ENCODE assay signal across 8 mouse cellular contexts in genomic region chr4:118445781-118446414, GRCm38 (mm10). TPM values are rescaled to one million over a fixed set of nuclear protein-coding genes. Genes with fewer than 3 reads are reported as not detected.
DNase-seq lines count a peak whose midpoint lies in the region; ATAC-seq and TF ChIP-seq lines count a peak whose summit lies in the region.

No protein-coding gene starts in this region.

- ATAC-seq in forebrain, embryonic 16.5 days: peak; percentile 59
- ATAC-seq in hindbrain, embryonic 12.5 days (ENCODE audit: low FRiP score): peak; percentile 78
- peak; percentile 69 for ATAC-seq in limb, embryonic 14.5 days (ENCODE audit: low FRiP score, low read depth)
- peak; percentile 69 for ATAC-seq in midbrain, postnatal 0 days (ENCODE audit: low FRiP score)
- ATAC-seq in megakaryocyte-erythroid progenitor cell, adult 5-6 weeks (replicated peaks; ENCODE audit: low FRiP score, low TSS enrichment, poor library complexity, severe bottlenecking): no peak

- peaks cover 14% of the 10 kb centered on the region for H3K4me1 ChIP-seq in forebrain, embryonic 16.5 days (replicated peaks; ENCODE audit: control insufficient read depth, insufficient read depth, low read length)
- H3K4me1 ChIP-seq in hindbrain, embryonic 12.5 days: peaks cover 17% of the 10 kb centered on the region
- H3K4me1 ChIP-seq in limb, embryonic 14.5 days (ENCODE audit: control insufficient read depth, insufficient read depth, low read length): peaks cover 8% of the 10 kb centered on the region
- 0 out of 2 replicates have a peak, but pooled peaks cover 4% of the 10 kb centered on the region for H3K4me1 ChIP-seq in midbrain, postnatal 0 days (ENCODE audit: insufficient read depth, low read length)

- peak; percentile 26 for DNase-seq in right cerebral cortex, postnatal 4 days
- DNase-seq in right cerebral cortex, postnatal 25 days: no peak
- no peak for DNase-seq in limb, embryonic 14.5 days (ENCODE audit: low spot score)
- DNase-seq in midbrain, postnatal 0 days (ENCODE audit: low spot score): peak; percentile 38
- no peak for DNase-seq in cerebellum, adult 18-20 months

- H3K4me3 ChIP-seq in forebrain, embryonic 16.5 days (replicated peaks; ENCODE audit: low read length): peak overlapping the region; percentile 41
- H3K4me3 ChIP-seq in hindbrain, embryonic 12.5 days: peak overlapping the region; percentile 37
- peak overlapping the region; percentile 34 for H3K4me3 ChIP-seq in limb, embryonic 14.5 days (replicated peaks; ENCODE audit: low read length)
- peak overlapping the region; percentile 35 for H3K4me3 ChIP-seq in midbrain, postnatal 0 days (ENCODE audit: low read depth, low read length)

- H3K27ac ChIP-seq in forebrain, embryonic 16.5 days (ENCODE audit: low read length): no peak overlapping the region
- no peak overlapping the region for H3K27ac ChIP-seq in hindbrain, embryonic 12.5 days
- no peak overlapping the region for H3K27ac ChIP-seq in limb, embryonic 14.5 days (replicated peaks; ENCODE audit: low read depth, low read length)
- no peak overlapping the region for H3K27ac ChIP-seq in midbrain, postnatal 0 days (ENCODE audit: low read depth, low read length)

- 19% methylated on average over 18 of the region's 18 CpGs for WGBS in forebrain, embryonic 16.5 days
- 22% methylated on average over 18 of the region's 18 CpGs for WGBS in hindbrain, embryonic 12.5 days
- WGBS in limb, embryonic 14.5 days: 28% methylated on average over 18 of the region's 18 CpGs
- 20% methylated on average over 18 of the region's 18 CpGs for WGBS in midbrain, postnatal 0 days

- H3K27me3 ChIP-seq in forebrain, embryonic 16.5 days (replicated peaks; ENCODE audit: control insufficient read depth, insufficient read depth, low read length): no peaks in the 10 kb centered on the region
- peaks cover 6% of the 10 kb centered on the region for H3K27me3 ChIP-seq in hindbrain, embryonic 12.5 days
- H3K27me3 ChIP-seq in limb, embryonic 14.5 days (ENCODE audit: control insufficient read depth, insufficient read depth, low read length): no peaks in the 10 kb centered on the region
- H3K27me3 ChIP-seq in midbrain, postnatal 0 days (ENCODE audit: insufficient read depth, low read length): no peaks in the 10 kb centered on the region

- peak overlapping the region; percentile 62 for H3K9ac ChIP-seq in forebrain, embryonic 16.5 days (replicated peaks; ENCODE audit: low read depth, low read length)
- peak overlapping the region; percentile 53; the same call in 1 of the 2 replicates for H3K9ac ChIP-seq in hindbrain, embryonic 12.5 days
- peak overlapping the region; percentile 57 for H3K9ac ChIP-seq in limb, embryonic 14.5 days (ENCODE audit: low read depth, low read length, severe bottlenecking)
- H3K9ac ChIP-seq in midbrain, postnatal 0 days (replicated peaks; ENCODE audit: low read length, poor library complexity, severe bottlenecking): peak overlapping the region; percentile 51

- peak overlapping the region; percentile 80 for H3K4me2 ChIP-seq in forebrain, embryonic 16.5 days (ENCODE audit: low read length)
- H3K4me2 ChIP-seq in hindbrain, embryonic 12.5 days (replicated peaks): peak overlapping the region; percentile 82
- peak overlapping the region; percentile 56 for H3K4me2 ChIP-seq in limb, embryonic 14.5 days (replicated peaks; ENCODE audit: low read depth, low read length, severe bottlenecking)
- peak overlapping the region; percentile 68 for H3K4me2 ChIP-seq in midbrain, postnatal 0 days (ENCODE audit: low read depth, low read length, poor library complexity, severe bottlenecking)

- H3K36me3 ChIP-seq in forebrain, embryonic 16.5 days (ENCODE audit: control insufficient read depth, insufficient read depth): no peaks in the 10 kb centered on the region
- H3K36me3 ChIP-seq in hindbrain, embryonic 12.5 days: no peaks in the 10 kb centered on the region
- no peaks in the 10 kb centered on the region for H3K36me3 ChIP-seq in limb, embryonic 14.5 days (ENCODE audit: control insufficient read depth, insufficient read depth, low read length)
- no peaks in the 10 kb centered on the region for H3K36me3 ChIP-seq in midbrain, postnatal 0 days (ENCODE audit: insufficient read depth, low read length)

- peak; percentile 48 for TF ChIP-seq CTCF in midbrain, postnatal 0 days (IDR thresholded peaks at IDR 0.05)

- TF ChIP-seq POLR2A in limb, embryonic 14.5 days (IDR thresholded peaks at IDR 0.05; ENCODE audit: borderline replicate concordance, extremely low read depth, insufficient read depth, insufficient read length): no peak

- H3K9me3 ChIP-seq in forebrain, embryonic 16.5 days (ENCODE audit: control insufficient read depth, low read length): no peaks in the 10 kb centered on the region
- H3K9me3 ChIP-seq in hindbrain, embryonic 12.5 days (replicated peaks): no peaks in the 10 kb centered on the region
- no peaks in the 10 kb centered on the region for H3K9me3 ChIP-seq in limb, embryonic 14.5 days (ENCODE audit: control insufficient read depth, low read length)
- H3K9me3 ChIP-seq in midbrain, postnatal 0 days (ENCODE audit: low read length): no peaks in the 10 kb centered on the region

RNA-seq across cellular contexts. Expression of gene Cdc20, which starts 8.7 kb away (rescaled TPM):
- polyA plus RNA-seq in forebrain, embryonic 16.5 days (2015; fragmentation: Nextera tagmentation; extraction: Ambion mirVana): 87.8 and 113 TPM in 2 replicates
- 151 and 168 TPM in 2 replicates for polyA plus RNA-seq in hindbrain, embryonic 12.5 days (2016; fragmentation: Nextera tagmentation; extraction: Ambion mirVana)
- 144 and 152 TPM in 2 replicates for polyA plus RNA-seq in limb, embryonic 14.5 days (2012; rRNA removed)
- 189 and 198 TPM in 2 replicates for polyA plus RNA-seq in limb, embryonic 14.5 days (2014; fragmentation: Nextera tagmentation; extraction: Ambion mirVana)
- 6.9 and 15.3 TPM in 2 replicates for total RNA-seq in midbrain, postnatal 0 days (2014; rRNA removed)
- 9.7 and 11.0 TPM in 2 replicates for polyA plus RNA-seq in midbrain, postnatal 0 days (2015; fragmentation: Nextera tagmentation; extraction: Ambion mirVana)
- total RNA-seq in megakaryocyte-erythroid progenitor cell, adult 5-6 weeks (2014; fragmentation: Nextera tagmentation): 88.4 and 106 TPM in 2 replicates
- total RNA-seq in megakaryocyte-erythroid progenitor cell, adult 5-6 weeks (2017): 63.2 and 101 TPM in 2 replicates

RNA-seq across cellular contexts. Expression of gene Mpl, which starts 11.4 kb away (rescaled TPM):
- polyA plus RNA-seq in forebrain, embryonic 16.5 days (2015; fragmentation: Nextera tagmentation; extraction: Ambion mirVana): 0.22 TPM in 1 of 2 replicates, not detected in the other
- 0.53 and 0.56 TPM in 2 replicates for polyA plus RNA-seq in hindbrain, embryonic 12.5 days (2016; fragmentation: Nextera tagmentation; extraction: Ambion mirVana)
- polyA plus RNA-seq in limb, embryonic 14.5 days (2012; rRNA removed): 0.23 and 0.51 TPM in 2 replicates
- polyA plus RNA-seq in limb, embryonic 14.5 days (2014; fragmentation: Nextera tagmentation; extraction: Ambion mirVana): 0.12 and 0.41 TPM in 2 replicates
- total RNA-seq in midbrain, postnatal 0 days (2014; rRNA removed): 0.11 TPM in 1 of 2 replicates, not detected in the other
- 0.11 and 0.15 TPM in 2 replicates for polyA plus RNA-seq in midbrain, postnatal 0 days (2015; fragmentation: Nextera tagmentation; extraction: Ambion mirVana)
- 2.3 and 5.7 TPM in 2 replicates for total RNA-seq in megakaryocyte-erythroid progenitor cell, adult 5-6 weeks (2014; fragmentation: Nextera tagmentation)
- 0.47 and 1.7 TPM in 2 replicates for total RNA-seq in megakaryocyte-erythroid progenitor cell, adult 5-6 weeks (2017)

RNA-seq across cellular contexts. Expression of gene Elovl1, which starts 18.0 kb away (rescaled TPM):
- polyA plus RNA-seq in forebrain, embryonic 16.5 days (2015; fragmentation: Nextera tagmentation; extraction: Ambion mirVana): 25.9 TPM in 2 replicates
- polyA plus RNA-seq in hindbrain, embryonic 12.5 days (2016; fragmentation: Nextera tagmentation; extraction: Ambion mirVana): 38.6 and 41.7 TPM in 2 replicates
- polyA plus RNA-seq in limb, embryonic 14.5 days (2012; rRNA removed): 147 and 170 TPM in 2 replicates
- 106 and 135 TPM in 2 replicates for polyA plus RNA-seq in limb, embryonic 14.5 days (2014; fragmentation: Nextera tagmentation; extraction: Ambion mirVana)
- total RNA-seq in midbrain, postnatal 0 days (2014; rRNA removed): 22.1 and 23.6 TPM in 2 replicates
- polyA plus RNA-seq in midbrain, postnatal 0 days (2015; fragmentation: Nextera tagmentation; extraction: Ambion mirVana): 23.8 and 28.2 TPM in 2 replicates
- total RNA-seq in megakaryocyte-erythroid progenitor cell, adult 5-6 weeks (2014; fragmentation: Nextera tagmentation): 118 and 128 TPM in 2 replicates
- total RNA-seq in megakaryocyte-erythroid progenitor cell, adult 5-6 weeks (2017): 62.4 and 72.5 TPM in 2 replicates

RNA-seq across cellular contexts. Expression of gene Med8, which starts 36.8 kb away (rescaled TPM):
- 113 and 116 TPM in 2 replicates for polyA plus RNA-seq in forebrain, embryonic 16.5 days (2015; fragmentation: Nextera tagmentation; extraction: Ambion mirVana)
- 125 and 131 TPM in 2 replicates for polyA plus RNA-seq in hindbrain, embryonic 12.5 days (2016; fragmentation: Nextera tagmentation; extraction: Ambion mirVana)
- 60.2 and 79.0 TPM in 2 replicates for polyA plus RNA-seq in limb, embryonic 14.5 days (2012; rRNA removed)
- polyA plus RNA-seq in limb, embryonic 14.5 days (2014; fragmentation: Nextera tagmentation; extraction: Ambion mirVana): 94.4 and 96.3 TPM in 2 replicates
- total RNA-seq in midbrain, postnatal 0 days (2014; rRNA removed): 48.0 and 54.8 TPM in 2 replicates
- 90.1 and 95.7 TPM in 2 replicates for polyA plus RNA-seq in midbrain, postnatal 0 days (2015; fragmentation: Nextera tagmentation; extraction: Ambion mirVana)
- total RNA-seq in megakaryocyte-erythroid progenitor cell, adult 5-6 weeks (2014; fragmentation: Nextera tagmentation): 91.0 and 111 TPM in 2 replicates
- 70.2 and 96.7 TPM in 2 replicates for total RNA-seq in megakaryocyte-erythroid progenitor cell, adult 5-6 weeks (2017)

RNA-seq across cellular contexts. Expression of gene Szt2, which starts 36.8 kb away (rescaled TPM):
- polyA plus RNA-seq in forebrain, embryonic 16.5 days (2015; fragmentation: Nextera tagmentation; extraction: Ambion mirVana): 10.2 and 11.6 TPM in 2 replicates
- polyA plus RNA-seq in hindbrain, embryonic 12.5 days (2016; fragmentation: Nextera tagmentation; extraction: Ambion mirVana): 11.5 and 13.6 TPM in 2 replicates
- 37.2 and 47.6 TPM in 2 replicates for polyA plus RNA-seq in limb, embryonic 14.5 days (2012; rRNA removed)
- polyA plus RNA-seq in limb, embryonic 14.5 days (2014; fragmentation: Nextera tagmentation; extraction: Ambion mirVana): 11.7 and 12.4 TPM in 2 replicates
- 18.8 and 29.0 TPM in 2 replicates for total RNA-seq in midbrain, postnatal 0 days (2014; rRNA removed)
- polyA plus RNA-seq in midbrain, postnatal 0 days (2015; fragmentation: Nextera tagmentation; extraction: Ambion mirVana): 3.2 and 4.6 TPM in 2 replicates
- 26.4 and 29.1 TPM in 2 replicates for total RNA-seq in megakaryocyte-erythroid progenitor cell, adult 5-6 weeks (2014; fragmentation: Nextera tagmentation)
- total RNA-seq in megakaryocyte-erythroid progenitor cell, adult 5-6 weeks (2017): 4.3 and 17.6 TPM in 2 replicates

Comparison
In these comparisons a context has a peak if more than half of its experiments do, and no peak if none do; other contexts are left out.
1. DNase-seq: peak in right cerebral cortex, postnatal 4 days (single experiment) and midbrain, postnatal 0 days (single experiment); none in right cerebral cortex, postnatal 25 days (single experiment), limb, embryonic 14.5 days (single experiment) and cerebellum, adult 18-20 months (0 of 2).
2. Peak in every context shown above with its lines, with median percentiles within 50 percentile points of each other: H3K4me2 ChIP-seq, H3K4me3 ChIP-seq and H3K9ac ChIP-seq.